Mouse (Mus musculus) heart, adult 2 months (tissue): Measurements from ENCODE around the gene Ripk4.

Source experiments
- CTCF ChIP-seq: fragments of 200-600 bp; IDR thresholded peaks from 2 replicates; pipeline ENCODE4 v1.8.1; 2022; ENCODE audit warnings: antibody characterized with exemption, mild to moderate bottlenecking, moderate library complexity
- EP300 ChIP-seq: fragments of 200-500 bp; IDR thresholded peaks from 2 replicates; pipeline ENCODE4 v1.6.1; 2011; ENCODE audit warnings: low read depth, low read length, control low read depth; ENCODE audit not compliant: insufficient read depth

DNA sequence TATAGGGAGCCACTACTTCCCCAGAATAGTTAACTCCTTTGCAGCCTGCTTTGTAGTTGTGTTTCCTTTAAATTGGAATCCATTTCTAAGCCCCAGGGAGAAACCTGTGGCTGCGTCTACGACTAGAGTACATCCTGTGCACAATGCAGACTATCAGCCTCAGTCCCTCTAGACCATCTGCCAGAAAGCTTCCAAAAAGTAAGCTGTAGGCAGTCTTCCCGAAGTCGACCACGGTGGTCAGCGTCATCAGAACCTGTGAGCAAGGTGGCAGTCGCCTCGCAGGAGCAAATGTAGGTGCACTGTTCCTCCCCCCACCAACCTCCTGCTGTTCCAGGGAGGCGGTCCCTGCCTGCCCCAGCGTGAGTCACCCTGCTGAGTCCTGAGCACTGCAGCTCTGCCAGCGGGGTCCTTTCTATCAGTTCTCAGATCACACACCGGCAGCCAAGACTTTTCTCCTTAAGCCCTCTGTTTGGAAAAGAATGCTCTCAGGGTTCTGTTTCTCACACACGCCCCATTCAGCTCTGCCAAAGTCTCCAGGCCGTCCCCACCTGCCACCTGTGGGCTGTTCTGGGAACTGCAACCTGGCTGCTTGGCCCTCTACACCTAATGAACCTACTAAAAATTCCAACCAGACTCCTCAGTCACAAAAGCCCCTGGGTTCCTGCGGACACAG lies 14.9 kb upstream of the Ripk4 start:
- TF ChIP-seq EP300: no peak
- peak; percentile 98 for TF ChIP-seq CTCF
